Mouse (Mus musculus): ENCODE measurements around the gene Cdc5l.

GRCm38 (mm10) chr17:45432706-45433398, 685 bp downstream of the Cdc5l start:
- TF ChIP-seq POLR2A (IDR thresholded peaks at IDR 0.05; ENCODE audit: insufficient read depth, low read length) (no peak), CTCF (IDR thresholded peaks at IDR 0.05; ENCODE audit: low read depth, low read length) (no peak), EP300 (IDR thresholded peaks at IDR 0.05; ENCODE audit: insufficient read depth, low read depth, low read length) (no peak)
